Mouse (Mus musculus) ES-Bruce4 (cell line): Measurements from ENCODE around the gene Atp1a1. TPM values are rescaled to one million over a fixed set of nuclear protein-coding genes. Genes with fewer than 3 reads are reported as not detected.

Experiments
- H3K27ac ChIP-seq: 2 replicates; pipeline ENCODE4 v1.5.1; 2012; ENCODE audit warnings: low read length, inconsistent platforms; ENCODE audit not compliant: insufficient read depth
- H3K27me3 ChIP-seq: 2 replicates; pipeline ENCODE4 v1.6.1; 2012; ENCODE audit warnings: mild to moderate bottlenecking, low read length, inconsistent platforms; ENCODE audit not compliant: control insufficient read depth, poor library complexity, insufficient read depth, severe bottlenecking
- H3K36me3 ChIP-seq: 2 replicates; pipeline ENCODE4 v1.6.1; 2012; ENCODE audit warnings: inconsistent platforms, mild to moderate bottlenecking, low read length, moderate library complexity; ENCODE audit not compliant: control insufficient read depth, poor library complexity, insufficient read depth, severe bottlenecking
- H3K4me1 ChIP-seq: one replicate; pipeline ENCODE4 v1.8.1; 2011; ENCODE audit warnings: low read length; ENCODE audit not compliant: control insufficient read depth, insufficient read depth
- H3K4me3 ChIP-seq: 2 replicates; pipeline ENCODE4 v1.5.1; 2011; ENCODE audit warnings: low read depth, mild to moderate bottlenecking, low read length
- H3K9ac ChIP-seq: 2 replicates; pipeline ENCODE4 v1.6.1; 2012; ENCODE audit warnings: low read depth, mild to moderate bottlenecking, inconsistent platforms; ENCODE audit not compliant: poor library complexity, severe bottlenecking
- H3K9me3 ChIP-seq: replicated peaks from 2 replicates; pipeline ENCODE4 v1.6.1; 2012; ENCODE audit warnings: mild to moderate bottlenecking, low read length, inconsistent platforms; ENCODE audit not compliant: control insufficient read depth, poor library complexity, insufficient read depth, severe bottlenecking
- CTCF ChIP-seq: IDR thresholded peaks from one replicate; pipeline ENCODE4 v1.8.1; 2011; ENCODE audit warnings: low read depth, low read length
- EP300 ChIP-seq: IDR thresholded peaks from 2 replicates; pipeline ENCODE4 v1.6.1; 2011; ENCODE audit warnings: low read depth, low read length; ENCODE audit not compliant: insufficient read depth
- POLR2A ChIP-seq: IDR thresholded peaks from one replicate; pipeline ENCODE4 v1.8.1; 2011; ENCODE audit warnings: low read length; ENCODE audit not compliant: insufficient read depth
- polyA plus RNA-seq: library from polyadenylated mRNA; stranded (reverse); fragments of >200 nt; gene quantifications from 2 replicates; pipeline ENCODE4 v1.2.4, GENCODE M21; 2011; ENCODE audit warnings: low read depth; ENCODE audit not compliant: missing spikeins, insufficient read depth, insufficient read length

The Atp1a1 gene
- polyA plus RNA-seq, 1 experiment: 220 TPM

- TF ChIP-seq EP300: no peak
- no peak for TF ChIP-seq CTCF
- no peak for TF ChIP-seq POLR2A
- no peak overlapping the region for H3K4me3 ChIP-seq
- no peaks in the 10 kb centered on the region for H3K27me3 ChIP-seq
- no peak overlapping the region for H3K27ac ChIP-seq
- H3K9me3 ChIP-seq: no peaks in the 10 kb centered on the region
- H3K4me1 ChIP-seq: peaks cover 3% of the 10 kb centered on the region
- H3K9ac ChIP-seq: no peak overlapping the region
- no peaks in the 10 kb centered on the region for H3K36me3 ChIP-seq
Measured at GRCm38 (mm10) chr3:101552621-101553620, 51.6 kb downstream of the Atp1a1 start.

GRCm38 (mm10) chr3:101551457-101552230 lies 52.8 kb downstream of the Atp1a1 start:
- Histone ChIP-seq H3K36me3 (no peaks in the 10 kb centered on the region), H3K9me3 (no peaks in the 10 kb centered on the region), H3K9ac (no peak overlapping the region), H3K4me3 (peak overlapping the region; percentile 2; the same call in 1 of the 2 replicates), H3K4me1 (peaks cover 3% of the 10 kb centered on the region), H3K27me3 (no peaks in the 10 kb centered on the region), H3K27ac (no peak overlapping the region)
- TF ChIP-seq CTCF: no peak
- no peak for TF ChIP-seq EP300
- TF ChIP-seq POLR2A: no peak

GRCm38 (mm10) chr3:101549749-101550148 lies 54.7 kb downstream of the Atp1a1 start:
- H3K27me3 ChIP-seq: no peaks in the 10 kb centered on the region

GRCm38 (mm10) chr3:101544116-101544515 lies 60.4 kb downstream of the Atp1a1 start:
- H3K36me3 ChIP-seq: no peaks in the 10 kb centered on the region
- no peak overlapping the region for H3K9ac ChIP-seq

More at GRCm38 (mm10) chr3:101549749-101550148, 54.7 kb downstream of the Atp1a1 start:
- peaks cover 3% of the 10 kb centered on the region for H3K4me1 ChIP-seq
- no peaks in the 10 kb centered on the region for H3K9me3 ChIP-seq
- no peak overlapping the region for H3K27ac ChIP-seq
- no peaks in the 10 kb centered on the region for H3K36me3 ChIP-seq
- TF ChIP-seq POLR2A (no peak), EP300 (no peak), CTCF (no peak)
- no peak overlapping the region for H3K9ac ChIP-seq
- H3K4me3 ChIP-seq: no peak overlapping the region

GRCm38 (mm10) chr3:101541571-101541970 lies 62.9 kb downstream of the Atp1a1 start:
- Histone ChIP-seq H3K4me3 (no peak overlapping the region), H3K27ac (no peak overlapping the region), H3K27me3 (no peaks in the 10 kb centered on the region), H3K9me3 (no peaks in the 10 kb centered on the region), H3K9ac (no peak overlapping the region), H3K36me3 (no peaks in the 10 kb centered on the region), H3K4me1 (no peaks in the 10 kb centered on the region)
- no peak for TF ChIP-seq CTCF
- no peak for TF ChIP-seq EP300
- no peak for TF ChIP-seq POLR2A

More at GRCm38 (mm10) chr3:101544116-101544515, 60.4 kb downstream of the Atp1a1 start:
- H3K9me3 ChIP-seq: no peaks in the 10 kb centered on the region
- no peak overlapping the region for H3K4me3 ChIP-seq
- H3K27me3 ChIP-seq: no peaks in the 10 kb centered on the region
- no peak for TF ChIP-seq EP300
- TF ChIP-seq CTCF: no peak
- TF ChIP-seq POLR2A: no peak
- H3K4me1 ChIP-seq: no peaks in the 10 kb centered on the region
- no peak overlapping the region for H3K27ac ChIP-seq
